17 mouse cellular contexts compared by ENCODE assay signal in genomic region chr15:102238543-102239259, GRCm38 (mm10). TPM values are rescaled to one million over a fixed set of nuclear protein-coding genes. Genes with fewer than 3 reads are reported as not detected.
A peak's percentile ranks its signal among the peaks of the same experiment; 100 is the strongest.
DNase-seq lines count a peak whose midpoint lies in the region; ATAC-seq and TF ChIP-seq lines count a peak whose summit lies in the region.
"Had no signal": no experiment of that assay in that cellular context is flagged by ENCODE, and none has a peak within 500 bp of the region (broad histone marks: within the 10 kb centered on the region; RNA-seq: fewer than 3 reads in every experiment).

No protein-coding gene starts in this region.

- H3K4me1 ChIP-seq in limb, embryonic 15.5 days = peaks cover 49% of the 10 kb centered on the region
- H3K4me1 ChIP-seq in limb, embryonic 10.5 days = peaks cover 65% of the 10 kb centered on the region
- H3K4me1 ChIP-seq in thymus, adult 2 months (replicated peaks; ENCODE audit: control insufficient read depth, insufficient read depth, low read length) = peaks cover 28% of the 10 kb centered on the region
- H3K4me1 ChIP-seq in ES-E14 (ENCODE audit: control insufficient read depth in 2 of 2, insufficient read depth in 2 of 2, low read length in 2 of 2, poor library complexity in 1 of 2) = peaks cover 15 to 35% of the 10 kb centered on the region in 2 experiments

- no peak overlapping the region for H3K9ac ChIP-seq in limb, embryonic 15.5 days
- peak overlapping the region; percentile 60; the same call in 1 of the 2 replicates for H3K9ac ChIP-seq in ES-E14 (ENCODE audit: insufficient read depth, low read depth, low read length, poor library complexity, severe bottlenecking)
- H3K9ac ChIP-seq: forebrain, embryonic 13.5 days; forebrain, postnatal 0 days; heart, embryonic 13.5 days; hindbrain, embryonic 13.5 days had no signal

- H3K27ac ChIP-seq in limb, embryonic 15.5 days = 0 out of 2 replicates have a peak overlapping the region, but pooled peaks have one; percentile 43
- H3K27ac ChIP-seq in limb, embryonic 10.5 days = no peak overlapping the region
- H3K27ac ChIP-seq in thymus, adult 2 months (ENCODE audit: control insufficient read depth, insufficient read depth, low read length) = no peak overlapping the region
- peak overlapping the region; percentile 26; the same call in 1 of the 2 replicates for H3K27ac ChIP-seq in ES-E14 (ENCODE audit: insufficient read depth, low read depth, low read length, poor library complexity, severe bottlenecking)
- H3K27ac ChIP-seq: embryonic facial prominence, embryonic 10.5 days; forebrain, embryonic 13.5 days; heart, embryonic 13.5 days; hindbrain, embryonic 13.5 days; hindbrain, postnatal 0 days had no signal

- H3K4me3 ChIP-seq in limb, embryonic 15.5 days = no peak overlapping the region
- H3K4me3 ChIP-seq in limb, embryonic 10.5 days = no peak overlapping the region
- H3K4me3 ChIP-seq in thymus, adult 2 months (ENCODE audit: control insufficient read depth, insufficient read depth, low read length) = no peak overlapping the region
- peak overlapping the region in 1 of 2 experiments; percentile 44; a peak in 2 of 4 replicates for H3K4me3 ChIP-seq in ES-E14 (ENCODE audit: insufficient read depth in 1 of 2, low read depth in 1 of 2, low read length in 2 of 2, poor library complexity in 1 of 2, severe bottlenecking in 1 of 2)
- H3K4me3 ChIP-seq: forebrain, embryonic 13.5 days; heart, embryonic 13.5 days; hindbrain, embryonic 13.5 days had no signal

- peaks cover 78% of the 10 kb centered on the region for H3K36me3 ChIP-seq in limb, embryonic 15.5 days
- peaks cover 98% of the 10 kb centered on the region for H3K36me3 ChIP-seq in limb, embryonic 10.5 days
- H3K36me3 ChIP-seq in thymus, adult 2 months (ENCODE audit: control insufficient read depth, insufficient read depth, low read length) = no peaks in the 10 kb centered on the region
- peaks cover 49% of the 10 kb centered on the region for H3K36me3 ChIP-seq in ES-E14 (ENCODE audit: control insufficient read depth, insufficient read depth, low read length, poor library complexity, severe bottlenecking)
- H3K36me3 ChIP-seq: hindbrain, embryonic 13.5 days had no signal

- no peak for TF ChIP-seq CTCF in thymus, adult 2 months (IDR thresholded peaks at IDR 0.05; ENCODE audit: borderline replicate concordance, control insufficient read depth, extremely low read depth, insufficient read depth, low read length, poor library complexity)

- no peak for DNase-seq in limb, embryonic 10.5 days (ENCODE audit: low spot score)
- DNase-seq in thymus, postnatal 4 days = peak; percentile 9
- DNase-seq in thymus, adult 2 months = no peak
- no peak for DNase-seq in ES-E14 (ENCODE audit: low read depth, low spot score)
- no peak for DNase-seq in kidney, adult 9 months

- no peak for TF ChIP-seq POLR2A in thymus, adult 2 months (IDR thresholded peaks at IDR 0.05; ENCODE audit: control insufficient read depth, extremely low read depth, insufficient read depth, low read length, poor library complexity)

- in situ Hi-C loops in ES-E14 (cut with MboI; ENCODE audit: low sequenced_read_pairs in 2 of 2, unreplicated experiment in 2 of 2) = no loop called here

- 88% methylated on average over 14 of the region's 14 CpGs for WGBS in limb, embryonic 15.5 days
- WGBS in limb, embryonic 10.5 days = 92% methylated on average over 14 of the region's 14 CpGs
- 91% methylated on average over 14 of the region's 14 CpGs for WGBS in thymus, adult 2 months

- H3K4me2 ChIP-seq in limb, embryonic 15.5 days = no peak overlapping the region
- H3K4me2 ChIP-seq: forebrain, embryonic 13.5 days; heart, embryonic 13.5 days; hindbrain, embryonic 13.5 days had no signal

- no peaks in the 10 kb centered on the region for H3K9me3 ChIP-seq in limb, embryonic 15.5 days
- H3K9me3 ChIP-seq in limb, embryonic 10.5 days (replicated peaks) = no peaks in the 10 kb centered on the region
- no peaks in the 10 kb centered on the region for H3K9me3 ChIP-seq in ES-E14 (ENCODE audit: control insufficient read depth, insufficient read depth, low read depth, low read length)
- H3K9me3 ChIP-seq: embryonic facial prominence, embryonic 10.5 days; forebrain, embryonic 13.5 days; heart, embryonic 13.5 days; hindbrain, embryonic 13.5 days had no signal

- no peaks in the 10 kb centered on the region for H3K27me3 ChIP-seq in limb, embryonic 15.5 days
- no peaks in the 10 kb centered on the region for H3K27me3 ChIP-seq in limb, embryonic 10.5 days (ENCODE audit: low read depth, poor library complexity, severe bottlenecking)
- no peaks in the 10 kb centered on the region for H3K27me3 ChIP-seq in thymus, adult 2 months (ENCODE audit: control insufficient read depth, insufficient read depth, low read length)

- ATAC-seq in limb, embryonic 15.5 days (ENCODE audit: insufficient number of reproducible peaks, low FRiP score, low TSS enrichment, low read depth) = no peak

TF ChIP-seq in ES-E14, 5 proteins besides CTCF, POLR2A, EP300 and RAD21:
- TF ChIP-seq CHD2 (IDR thresholded peaks at IDR 0.05; ENCODE audit: low read depth, low read length) (no peak), ZNF384 (IDR thresholded peaks at IDR 0.05; ENCODE audit: low read depth, low read length) (no peak), MAFK (IDR thresholded peaks at IDR 0.05; ENCODE audit: insufficient read depth, low read depth, low read length) (no peak), ZC3H11A (IDR thresholded peaks at IDR 0.05; ENCODE audit: borderline replicate concordance, low read depth, low read length) (no peak), HCFC1 (IDR thresholded peaks at IDR 0.05; ENCODE audit: borderline replicate concordance, insufficient read depth, low read length) (no peak)
TF ChIP-seq in ES-E14: peak in this region for 0.

RNA-seq across cellular contexts. Expression of gene Itgb7, which starts 7.0 kb away (rescaled TPM):
- 6.3 and 6.6 TPM in 2 replicates for polyA plus RNA-seq in limb, embryonic 15.5 days (2015; fragmentation: Nextera tagmentation; extraction: Ambion mirVana)
- 1.2 and 1.5 TPM in 2 replicates for polyA plus RNA-seq in limb, embryonic 10.5 days (2016; fragmentation: Nextera tagmentation; extraction: Ambion mirVana)
- polyA plus RNA-seq in thymus, adult 2 months (2012; rRNA removed) = 72.6 and 82.8 TPM in 2 replicates
- 34.0 and 93.0 TPM in 2 replicates for total RNA-seq in ES-E14 (2012; rRNA removed)

RNA-seq across cellular contexts. Expression of gene Rarg, which starts 18.6 kb away (rescaled TPM):
- 120 and 128 TPM in 2 replicates for polyA plus RNA-seq in limb, embryonic 15.5 days (2015; fragmentation: Nextera tagmentation; extraction: Ambion mirVana)
- polyA plus RNA-seq in limb, embryonic 10.5 days (2016; fragmentation: Nextera tagmentation; extraction: Ambion mirVana) = 111 and 148 TPM in 2 replicates
- polyA plus RNA-seq in thymus, adult 2 months (2012; rRNA removed) = 18.9 and 23.7 TPM in 2 replicates
- total RNA-seq in ES-E14 (2012; rRNA removed) = 101 and 115 TPM in 2 replicates

RNA-seq across cellular contexts. Expression of gene Gm9918, which starts 31.7 kb away (rescaled TPM):
- polyA plus RNA-seq in limb, embryonic 15.5 days (2015; fragmentation: Nextera tagmentation; extraction: Ambion mirVana) = 0.79 and 0.83 TPM in 2 replicates
- 1.1 and 1.4 TPM in 2 replicates for polyA plus RNA-seq in limb, embryonic 10.5 days (2016; fragmentation: Nextera tagmentation; extraction: Ambion mirVana)
- polyA plus RNA-seq in thymus, adult 2 months (2012; rRNA removed) = 0.30 and 0.31 TPM in 2 replicates
- 0.45 and 1.0 TPM in 2 replicates for total RNA-seq in ES-E14 (2012; rRNA removed)
- total RNA-seq: adrenal gland, adult 2 months; forebrain, postnatal 0 days; gastrocnemius, adult 18-20 months; gastrocnemius, postnatal 14 days; heart, postnatal 36 days; hindbrain, postnatal 0 days had no signal
- polyA plus RNA-seq: forebrain, postnatal 0 days; heart, embryonic 13.5 days; heart, postnatal 0 days had no signal

RNA-seq across cellular contexts. Expression of gene Csad, which starts 34.2 kb away (rescaled TPM):
- 80.3 and 81.8 TPM in 2 replicates for polyA plus RNA-seq in limb, embryonic 15.5 days (2015; fragmentation: Nextera tagmentation; extraction: Ambion mirVana)
- polyA plus RNA-seq in limb, embryonic 10.5 days (2016; fragmentation: Nextera tagmentation; extraction: Ambion mirVana) = 38.8 and 55.0 TPM in 2 replicates
- polyA plus RNA-seq in thymus, adult 2 months (2012; rRNA removed) = 77.6 and 82.1 TPM in 2 replicates
- total RNA-seq in ES-E14 (2012; rRNA removed) = 47.3 and 51.9 TPM in 2 replicates

RNA-seq across cellular contexts. Expression of gene Zfp740, which starts 35.7 kb away (rescaled TPM):
- 51.9 and 59.9 TPM in 2 replicates for polyA plus RNA-seq in limb, embryonic 15.5 days (2015; fragmentation: Nextera tagmentation; extraction: Ambion mirVana)
- polyA plus RNA-seq in limb, embryonic 10.5 days (2016; fragmentation: Nextera tagmentation; extraction: Ambion mirVana) = 73.0 and 88.7 TPM in 2 replicates
- polyA plus RNA-seq in thymus, adult 2 months (2012; rRNA removed) = 69.6 and 71.9 TPM in 2 replicates
- total RNA-seq in ES-E14 (2012; rRNA removed) = 97.3 and 98.5 TPM in 2 replicates

Comparison
In these comparisons a context has a peak if more than half of its experiments do, and no peak if none do; other contexts are left out.
1. H3K27ac ChIP-seq: peak in limb, embryonic 15.5 days (single experiment) and ES-E14 (single experiment); none in limb, embryonic 10.5 days (single experiment) and thymus, adult 2 months (single experiment).